Mouse (Mus musculus) myocyte (in vitro differentiated cells): Measurements from ENCODE around the gene Ptger2. TPM values are rescaled to one million over a fixed set of nuclear protein-coding genes. Genes with fewer than 3 reads are reported as not detected.

ENCODE experiments used
- H3K27me3 ChIP-seq: one replicate; pipeline ENCODE4 v1.6.1; 2011; ENCODE audit not compliant: control insufficient read depth, insufficient read depth, insufficient read length
- H3K36me3 ChIP-seq: one replicate; pipeline ENCODE4 v1.6.1; 2011; ENCODE audit not compliant: control insufficient read depth, insufficient read depth
- H3K4me2 ChIP-seq: one replicate; pipeline ENCODE4 v1.6.1; 2011; ENCODE audit warnings: low read depth, control low read depth
- H3K4me3 ChIP-seq: one replicate; pipeline ENCODE4 v1.5.1; 2011; ENCODE audit warnings: mild to moderate bottlenecking, control low read depth, moderate library complexity
- H3K79me2 ChIP-seq: one replicate; pipeline ENCODE4 v1.6.1; 2011; ENCODE audit not compliant: control insufficient read depth, insufficient read depth
- H3ac ChIP-seq: one replicate; pipeline ENCODE4 v1.6.1; 2011; ENCODE audit not compliant: control insufficient read depth, insufficient read length
- CEBPB ChIP-seq: IDR thresholded peaks from 2 replicates; pipeline ENCODE4 v1.6.1; 2011; ENCODE audit warnings: mild to moderate bottlenecking, moderate library complexity; ENCODE audit not compliant: poor library complexity, insufficient read depth, severe bottlenecking
- E2F4 ChIP-seq: IDR thresholded peaks from one replicate; pipeline ENCODE4 v1.6.1; 2011; ENCODE audit warnings: mild to moderate bottlenecking, control low read depth, moderate library complexity; ENCODE audit not compliant: insufficient read depth
- MAX ChIP-seq: IDR thresholded peaks from one replicate; pipeline ENCODE4 v1.6.1; 2011; ENCODE audit warnings: low read depth, mild to moderate bottlenecking, control low read depth
- MYOD1 ChIP-seq, 3 experiments: IDR thresholded peaks; one replicate each; pipeline ENCODE4 v1.6.1; 2011; ENCODE audit warnings: control low read depth in 2 of 3, low read depth in 2 of 3, mild to moderate bottlenecking in 2 of 3, moderate library complexity in 1 of 3; ENCODE audit not compliant: insufficient read length in 2 of 3, control insufficient read depth in 1 of 3
- MYOG ChIP-seq, 3 experiments: IDR thresholded peaks; one replicate each; pipeline ENCODE4 v1.6.1; 2011; ENCODE audit warnings: control low read depth in 2 of 3, low read depth in 2 of 3, mild to moderate bottlenecking in 2 of 3; ENCODE audit not compliant: insufficient read length in 2 of 3, control insufficient read depth in 1 of 3, insufficient read depth in 1 of 3
- POLR2A ChIP-seq: IDR thresholded peaks from one replicate; pipeline ENCODE4 v1.6.1; 2011; ENCODE audit warnings: low read depth, mild to moderate bottlenecking, control low read depth, moderate library complexity; ENCODE audit not compliant: insufficient read length
- POLR2AphosphoS2 ChIP-seq: IDR thresholded peaks from one replicate; pipeline ENCODE4 v1.6.1; 2011; ENCODE audit warnings: low read depth, control low read depth; ENCODE audit not compliant: insufficient read length
- REST ChIP-seq: IDR thresholded peaks from one replicate; pipeline ENCODE4 v1.6.1; 2011; ENCODE audit warnings: mild to moderate bottlenecking, control low read depth, moderate library complexity; ENCODE audit not compliant: insufficient read depth, insufficient read length
- SRF ChIP-seq: IDR thresholded peaks from one replicate; pipeline ENCODE4 v1.6.1; 2011; ENCODE audit warnings: low read depth; ENCODE audit not compliant: control insufficient read depth, insufficient read length
- TCF12 ChIP-seq: IDR thresholded peaks from one replicate; pipeline ENCODE4 v1.6.1; 2011; ENCODE audit warnings: mild to moderate bottlenecking, control low read depth; ENCODE audit not compliant: poor library complexity, insufficient read depth, severe bottlenecking
- TCF3 ChIP-seq: IDR thresholded peaks from one replicate; pipeline ENCODE4 v1.6.1; 2011; ENCODE audit warnings: low read depth, control low read depth; ENCODE audit not compliant: insufficient read length
- USF1 ChIP-seq: IDR thresholded peaks from one replicate; pipeline ENCODE4 v1.6.1; 2011; ENCODE audit warnings: low read depth, mild to moderate bottlenecking, control low read depth, moderate library complexity
- polyA plus RNA-seq: library from polyadenylated mRNA; unstranded; fragments of >200 nt; fragmentation: generic; extraction: Trizol; gene quantifications from one replicate; pipeline ENCODE4 v1.2.1, GENCODE M21; 2012; ENCODE audit warnings: missing spikeins

Ptger2 gene
- polyA plus RNA-seq, 1 experiment: 0.01 TPM

DNA sequence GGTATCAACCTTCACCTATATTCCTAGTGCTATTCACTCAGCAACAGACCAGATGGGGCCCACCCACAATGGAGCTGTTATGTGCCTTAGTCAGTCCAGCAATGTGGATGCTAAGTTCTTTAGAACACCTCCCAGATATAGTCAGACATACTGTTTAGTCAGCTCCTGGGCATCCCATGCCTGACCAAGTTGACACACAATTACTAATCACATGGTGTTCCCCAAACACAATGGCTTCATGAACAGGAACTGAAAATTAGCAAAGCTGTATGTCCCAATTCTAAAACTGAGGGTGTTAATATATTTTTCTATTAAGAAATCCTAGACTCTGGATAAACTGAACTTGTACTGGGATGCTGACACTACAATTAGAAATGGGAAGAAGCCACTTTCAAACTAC lies 1.7 kb upstream of the Ptger2 start:
- Histone ChIP-seq H3K79me2 (no peaks in the 10 kb centered on the region), H3K4me2 (no peak overlapping the region), H3K4me3 (no peak overlapping the region), H3K27me3 (no peaks in the 10 kb centered on the region), H3ac (no peak overlapping the region), H3K36me3 (no peaks in the 10 kb centered on the region)
- TF ChIP-seq SRF: no peak
- no peak for TF ChIP-seq MYOD1 (IDR thresholded peaks at IDR 0.05; ENCODE audit: control insufficient read depth in 1 of 3, insufficient read length in 2 of 3, low read depth in 2 of 3)
- no peak for TF ChIP-seq POLR2AphosphoS2
- no peak for TF ChIP-seq USF1
- TF ChIP-seq MYOG (IDR thresholded peaks at IDR 0.05; ENCODE audit: control insufficient read depth in 1 of 3, insufficient read depth in 1 of 3, insufficient read length in 2 of 3, low read depth in 2 of 3): no peak
- TF ChIP-seq REST: no peak
- no peak for TF ChIP-seq POLR2A
- no peak for TF ChIP-seq E2F4
- TF ChIP-seq TCF3: no peak
- TF ChIP-seq MAX: no peak
- no peak for TF ChIP-seq TCF12

DNA sequence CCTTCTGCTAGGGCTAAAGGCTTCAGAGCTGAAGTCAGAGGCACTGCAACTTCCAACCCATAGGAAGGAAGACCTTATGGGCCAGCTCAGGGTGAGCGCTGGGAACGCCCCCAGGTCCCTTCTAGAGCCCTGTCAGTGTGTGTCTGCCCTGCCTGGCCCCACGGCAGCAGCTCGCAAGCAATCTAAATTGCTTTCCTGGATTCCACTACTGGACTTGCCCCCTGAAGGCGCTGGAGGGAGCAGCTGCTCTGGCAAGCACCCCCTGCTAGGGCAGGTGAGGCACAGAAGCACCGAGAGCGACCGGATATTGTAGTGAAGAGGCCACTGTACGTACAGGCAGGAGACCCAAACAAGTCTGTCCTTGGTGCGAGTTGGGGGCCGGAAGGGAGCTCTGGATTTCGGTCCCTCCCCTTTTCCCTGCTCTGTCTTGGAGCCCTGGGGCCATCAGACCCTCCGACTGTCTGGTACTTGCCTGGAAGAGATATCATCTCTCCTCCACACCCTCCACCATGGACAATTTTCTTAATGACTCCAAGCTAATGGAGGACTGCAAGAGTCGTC lies 541 bp downstream of the Ptger2 start:
- Histone ChIP-seq H3K4me2 (no peak overlapping the region), H3ac (no peak overlapping the region), H3K27me3 (no peaks in the 10 kb centered on the region), H3K36me3 (no peaks in the 10 kb centered on the region), H3K4me3 (no peak overlapping the region), H3K79me2 (no peaks in the 10 kb centered on the region)
- TF ChIP-seq MAX (no peak), MYOD1 (IDR thresholded peaks at IDR 0.05; ENCODE audit: control insufficient read depth in 1 of 3, insufficient read length in 2 of 3, low read depth in 2 of 3) (no peak), TCF3 (no peak), REST (no peak), MYOG (IDR thresholded peaks at IDR 0.05; ENCODE audit: control insufficient read depth in 1 of 3, insufficient read depth in 1 of 3, insufficient read length in 2 of 3, low read depth in 2 of 3) (no peak), POLR2A (no peak), POLR2AphosphoS2 (no peak)

- no peak for TF ChIP-seq POLR2AphosphoS2
- no peak for TF ChIP-seq CEBPB
- no peak for TF ChIP-seq USF1
- TF ChIP-seq MYOD1 (IDR thresholded peaks at IDR 0.05; ENCODE audit: control insufficient read depth in 1 of 3, insufficient read length in 2 of 3, low read depth in 2 of 3): no peak
- TF ChIP-seq TCF12: no peak
- TF ChIP-seq MAX: no peak
- no peak for TF ChIP-seq E2F4
- TF ChIP-seq POLR2A: no peak
- no peak for TF ChIP-seq TCF3
- no peak for TF ChIP-seq SRF
- TF ChIP-seq MYOG (IDR thresholded peaks at IDR 0.05; ENCODE audit: control insufficient read depth in 1 of 3, insufficient read depth in 1 of 3, insufficient read length in 2 of 3, low read depth in 2 of 3): no peak
- no peak for TF ChIP-seq REST
- Histone ChIP-seq H3K4me2 (no peak overlapping the region), H3K79me2 (no peaks in the 10 kb centered on the region), H3K4me3 (no peak overlapping the region), H3K36me3 (no peaks in the 10 kb centered on the region), H3K27me3 (no peaks in the 10 kb centered on the region), H3ac (no peak overlapping the region)
These were observed 1.2 kb downstream of the Ptger2 start for GRCm38 (mm10) chr14:44989017-44989721.

DNA sequence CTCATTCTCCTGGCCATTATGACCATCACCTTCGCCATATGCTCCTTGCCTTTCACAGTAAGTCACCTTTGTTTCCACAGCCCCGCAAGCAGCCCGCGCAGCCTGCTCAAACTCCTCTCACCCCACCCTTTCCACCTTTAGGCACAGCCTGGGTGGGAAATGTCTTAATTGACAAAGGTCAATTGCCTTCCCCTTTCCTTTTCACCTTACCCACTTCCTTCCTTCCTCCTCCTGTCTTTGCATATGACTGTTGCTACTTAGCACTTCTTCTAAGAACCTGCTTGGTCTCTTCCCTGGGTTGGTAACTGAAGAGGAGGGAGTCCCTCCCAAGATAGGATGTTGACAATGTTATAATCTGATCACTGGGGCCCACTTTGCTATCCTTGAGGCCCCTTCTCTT lies 1.8 kb downstream of the Ptger2 start:
- TF ChIP-seq MYOD1 (IDR thresholded peaks at IDR 0.05; ENCODE audit: control insufficient read depth in 1 of 3, insufficient read length in 2 of 3, low read depth in 2 of 3) (no peak), MAX (no peak), SRF (no peak), REST (no peak), POLR2A (no peak), POLR2AphosphoS2 (no peak), USF1 (no peak), E2F4 (no peak)
- Histone ChIP-seq H3K4me3 (no peak overlapping the region), H3ac (no peak overlapping the region), H3K4me2 (no peak overlapping the region), H3K27me3 (no peaks in the 10 kb centered on the region), H3K79me2 (no peaks in the 10 kb centered on the region), H3K36me3 (no peaks in the 10 kb centered on the region)

GRCm38 (mm10) chr14:44994337-44994736 lies 6.3 kb downstream of the Ptger2 start:
- no peak overlapping the region for H3ac ChIP-seq
- H3K79me2 ChIP-seq: no peaks in the 10 kb centered on the region
- TF ChIP-seq MYOD1 (IDR thresholded peaks at IDR 0.05; ENCODE audit: control insufficient read depth in 1 of 3, insufficient read length in 2 of 3, low read depth in 2 of 3) (no peak), E2F4 (no peak), POLR2AphosphoS2 (no peak)
- H3K27me3 ChIP-seq: no peaks in the 10 kb centered on the region
- no peaks in the 10 kb centered on the region for H3K36me3 ChIP-seq
- no peak overlapping the region for H3K4me3 ChIP-seq
- no peak overlapping the region for H3K4me2 ChIP-seq
